Mouse (Mus musculus) ES-Bruce4 (cell line): Measurements from ENCODE around the gene Tmem14a.

Source experiments
- CTCF ChIP-seq: IDR thresholded peaks from one replicate; pipeline ENCODE4 v1.8.1; 2011; ENCODE audit warnings: low read depth, low read length
- EP300 ChIP-seq: IDR thresholded peaks from 2 replicates; pipeline ENCODE4 v1.6.1; 2011; ENCODE audit warnings: low read depth, low read length; ENCODE audit not compliant: insufficient read depth
- POLR2A ChIP-seq: IDR thresholded peaks from one replicate; pipeline ENCODE4 v1.8.1; 2011; ENCODE audit warnings: low read length; ENCODE audit not compliant: insufficient read depth

DNA sequence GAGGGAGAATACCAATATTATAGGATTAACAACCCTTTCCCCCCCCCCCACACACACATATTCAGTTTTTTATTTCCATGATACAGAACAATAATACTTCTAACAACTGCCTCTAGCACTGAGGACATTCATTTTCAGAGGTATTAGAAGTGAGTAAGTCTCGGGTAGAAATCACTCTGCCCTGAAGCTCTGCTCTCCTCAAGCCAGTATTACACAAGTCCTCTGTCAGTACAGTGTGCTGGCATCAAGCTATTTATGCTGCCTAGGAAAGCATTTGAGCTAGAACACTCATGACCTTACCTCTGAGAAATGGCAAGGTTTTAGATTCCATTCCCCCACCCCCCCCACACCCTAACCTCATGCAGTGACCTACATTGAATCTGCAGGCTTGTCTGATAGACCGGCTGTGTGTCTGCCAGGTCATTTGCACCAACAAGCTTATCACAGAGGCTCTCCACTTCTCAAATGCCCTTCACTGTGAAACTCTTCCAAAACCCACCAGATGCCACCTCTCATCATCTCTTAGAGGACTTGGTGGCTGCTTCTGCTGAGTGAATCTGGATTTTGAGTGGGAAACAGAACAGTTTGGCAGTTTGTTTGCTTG lies 56.2 kb downstream of the Tmem14a start:
- TF ChIP-seq CTCF (no peak), POLR2A (no peak), EP300 (no peak)
